Mouse (Mus musculus): ENCODE results near the gene Bgn. TPM values are rescaled to one million over a fixed set of nuclear protein-coding genes. Genes with fewer than 3 reads are reported as not detected.

Gene Bgn
- total RNA-seq, 1 experiment from 2014 or later = not detected

DNA sequence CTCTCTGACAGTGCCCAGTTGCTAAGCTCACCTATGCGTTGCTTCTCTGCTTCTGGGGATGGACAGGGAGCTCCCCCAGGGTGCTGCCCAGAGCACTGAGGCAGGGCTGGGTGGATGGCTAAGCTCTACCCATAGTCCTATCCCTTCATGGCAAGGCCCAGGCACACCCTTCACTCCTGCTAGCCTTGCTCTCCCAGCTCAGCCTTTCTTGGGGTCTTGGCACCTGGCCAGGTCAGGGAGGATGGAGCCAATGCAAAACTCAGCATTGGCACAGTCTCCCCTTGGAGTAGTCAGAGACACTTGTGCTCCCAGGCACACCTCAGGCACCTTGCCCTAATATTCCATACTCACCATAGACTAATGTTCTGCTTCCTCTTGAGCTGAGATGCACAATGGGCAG, 674 bp downstream of the Bgn start:
- no peak for ATAC-seq (ENCODE audit: extremely low read depth, insufficient number of reproducible peaks, low FRiP score, poor library complexity, severe bottlenecking)

DNA sequence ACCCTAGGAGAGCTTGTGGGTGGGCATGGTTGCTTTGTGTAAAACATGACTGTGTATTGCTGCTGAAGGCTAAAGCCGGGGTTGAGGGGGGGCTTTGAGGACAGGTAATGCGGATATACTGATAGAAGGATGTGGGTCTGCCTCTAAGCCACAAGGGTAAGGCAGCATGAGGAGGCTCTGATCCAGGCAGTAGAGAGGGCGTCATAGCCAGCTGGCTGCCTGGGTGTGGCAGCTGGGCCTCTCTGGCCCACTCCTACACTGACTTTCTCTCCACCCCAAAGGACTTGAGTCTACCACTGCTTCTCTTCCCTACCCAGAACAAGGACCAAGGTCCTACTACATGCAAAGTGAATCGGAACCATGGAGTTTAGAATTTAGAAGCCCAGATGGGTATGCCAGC, 1.5 kb downstream of the Bgn start:
- no peak for ATAC-seq (ENCODE audit: extremely low read depth, insufficient number of reproducible peaks, low FRiP score, poor library complexity, severe bottlenecking)

DNA sequence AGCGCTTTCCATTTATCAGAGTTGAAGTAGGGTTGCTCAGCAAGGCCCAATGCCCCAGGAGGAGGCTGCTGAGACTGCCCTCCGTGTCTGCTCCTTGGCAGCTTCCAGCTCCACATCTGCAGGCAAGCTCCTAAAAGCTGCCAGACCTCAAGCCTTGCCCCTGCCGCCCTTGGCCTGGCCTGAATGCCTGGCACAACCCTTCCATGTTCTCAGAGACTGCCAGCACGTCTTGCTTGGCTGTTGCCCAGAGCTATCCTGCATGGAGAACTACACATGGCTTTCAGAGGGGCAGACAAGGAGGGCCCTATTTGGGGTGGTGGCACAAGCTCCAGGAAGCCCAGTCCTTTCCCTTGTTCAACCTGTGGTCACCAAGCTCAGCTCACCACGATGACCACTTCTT, 3.5 kb downstream of the Bgn start:
- no peak for ATAC-seq (ENCODE audit: extremely low read depth, insufficient number of reproducible peaks, low FRiP score, poor library complexity, severe bottlenecking)

DNA sequence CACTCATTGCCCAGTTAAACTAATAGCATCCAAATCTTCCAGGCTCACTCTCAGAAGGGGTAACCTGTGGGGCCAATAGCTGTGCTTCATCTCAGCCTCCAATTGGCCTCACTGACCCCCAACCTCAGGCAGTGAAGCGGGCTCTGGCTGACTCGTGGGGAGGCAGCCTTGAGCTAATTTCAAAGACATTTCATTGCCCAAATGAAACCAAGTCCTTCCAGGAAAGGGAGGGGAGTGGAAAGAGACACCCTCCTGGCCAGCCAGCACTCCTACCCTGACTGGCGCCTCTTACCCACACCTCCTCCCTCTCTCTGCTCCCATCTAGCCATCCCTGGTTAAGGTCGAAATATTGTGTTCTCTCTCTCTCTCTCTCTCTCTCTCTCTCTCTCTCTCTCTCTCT, 6.8 kb downstream of the Bgn start:
- ATAC-seq (ENCODE audit: extremely low read depth, insufficient number of reproducible peaks, low FRiP score, poor library complexity, severe bottlenecking) = no peak

DNA sequence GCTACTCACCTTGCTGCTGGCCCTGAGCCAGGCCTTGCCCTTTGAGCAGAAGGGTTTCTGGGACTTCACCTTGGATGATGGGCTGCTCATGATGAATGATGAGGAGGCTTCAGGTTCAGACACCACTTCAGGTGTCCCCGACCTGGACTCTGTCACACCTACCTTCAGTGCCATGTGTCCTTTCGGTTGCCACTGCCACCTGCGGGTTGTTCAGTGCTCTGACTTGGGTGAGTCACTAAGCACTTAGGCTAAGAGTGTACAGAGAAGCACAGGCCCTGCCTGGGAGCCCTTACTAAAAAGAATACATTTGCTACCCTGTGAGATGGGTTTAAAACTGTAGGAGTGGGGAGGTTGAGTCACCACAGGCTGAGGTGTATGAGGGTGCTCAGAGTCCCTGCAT, 7.4 kb downstream of the Bgn start:
- ATAC-seq (ENCODE audit: extremely low read depth, insufficient number of reproducible peaks, low FRiP score, poor library complexity, severe bottlenecking) = no peak

DNA sequence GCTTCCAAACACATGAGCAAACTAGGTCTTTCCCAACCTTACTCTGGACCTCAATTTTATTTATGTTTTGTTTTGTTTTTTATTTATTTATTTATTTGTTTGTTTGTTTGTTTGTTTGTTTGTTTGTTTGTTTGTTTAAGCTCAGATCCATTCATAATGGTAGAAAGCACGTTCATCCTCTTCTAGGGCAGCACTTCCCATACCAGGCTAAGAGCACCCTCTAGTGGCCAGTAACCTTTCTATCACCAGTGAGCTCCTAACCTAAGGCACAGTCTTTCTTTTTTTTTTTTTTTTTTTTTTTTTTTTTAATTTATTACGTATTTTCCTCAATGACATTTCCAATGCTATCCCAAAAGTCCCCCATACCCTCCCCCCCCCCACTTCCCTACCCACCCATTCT, 10.2 kb downstream of the Bgn start:
- 0 out of 2 replicates have a peak, but pooled peaks have one; percentile 56 for ATAC-seq (ENCODE audit: extremely low read depth, insufficient number of reproducible peaks, low FRiP score, poor library complexity, severe bottlenecking)

DNA sequence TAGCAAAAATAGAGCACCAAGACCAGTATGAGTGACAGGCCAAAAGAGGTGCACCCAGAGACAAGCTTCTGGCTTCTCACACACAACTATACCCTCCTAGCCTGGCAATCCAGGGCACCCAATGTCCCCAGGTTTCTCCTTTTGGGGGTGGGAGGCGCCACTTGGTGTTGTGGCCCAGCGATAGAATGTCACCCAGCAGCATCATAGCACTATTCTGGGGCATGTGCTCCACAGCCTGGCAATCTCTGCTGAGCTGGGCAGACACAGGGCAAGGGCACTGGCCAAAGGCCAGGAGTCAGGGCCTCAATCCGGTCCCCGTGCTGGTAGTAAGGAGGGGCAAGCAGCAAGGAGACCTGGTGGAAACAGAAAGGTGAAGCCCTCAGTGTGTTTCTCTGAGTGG, 13.3 kb downstream of the Bgn start:
- ATAC-seq (ENCODE audit: extremely low read depth, insufficient number of reproducible peaks, low FRiP score, poor library complexity, severe bottlenecking) = no peak

DNA sequence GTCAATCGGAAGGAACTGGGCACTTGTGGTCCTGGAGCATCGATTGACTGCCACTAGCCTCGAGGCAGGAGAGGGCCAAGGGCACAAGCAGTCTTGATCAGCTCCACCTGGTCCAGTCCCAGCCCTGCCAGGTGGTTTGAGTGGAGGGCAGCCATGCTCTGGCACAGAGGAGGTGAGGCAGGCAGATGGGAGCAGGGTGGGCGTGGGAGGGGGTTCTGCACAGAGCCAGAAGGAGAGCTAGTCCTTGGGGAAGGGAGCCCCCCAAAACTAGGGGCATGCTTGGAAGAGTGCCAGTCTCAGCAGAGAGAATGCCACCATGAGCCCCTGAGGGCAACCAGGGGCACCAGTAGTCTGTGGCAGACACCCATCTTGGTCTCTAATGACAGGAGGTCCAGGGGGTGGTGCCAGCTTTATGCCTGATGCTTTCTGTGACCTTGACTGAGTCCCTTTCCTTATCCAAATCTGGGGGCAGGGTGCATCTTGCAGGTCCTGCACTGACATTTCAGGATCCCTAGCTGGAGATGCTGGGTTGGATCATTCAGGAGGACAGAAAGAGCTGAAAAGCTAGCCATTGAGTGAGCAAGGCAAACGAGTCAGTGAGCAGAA, 21.8 kb downstream of the Bgn start:
- ATAC-seq (ENCODE audit: extremely low read depth, insufficient number of reproducible peaks, low FRiP score, poor library complexity, severe bottlenecking) = no peak

DNA sequence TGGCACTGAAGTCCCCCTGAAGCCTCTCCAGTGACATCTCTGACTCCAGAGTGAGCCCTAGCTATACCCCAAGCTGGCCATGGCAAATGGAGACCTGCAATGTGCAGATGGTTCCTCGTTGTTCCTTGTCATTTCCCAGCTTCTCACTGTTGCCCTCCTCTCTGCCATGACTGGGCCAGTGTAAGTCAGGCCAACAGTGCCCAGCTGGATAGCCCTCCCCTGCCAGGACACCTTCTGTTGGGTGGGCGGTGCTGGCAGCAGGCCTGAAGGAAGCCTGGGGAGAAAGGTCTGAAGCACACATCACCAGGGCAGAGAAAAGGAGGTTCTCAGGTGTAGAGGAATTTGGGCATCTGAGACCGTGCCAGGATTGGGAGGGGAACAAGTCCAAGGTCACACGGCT, 23.2 kb downstream of the Bgn start:
- no peak for ATAC-seq (ENCODE audit: extremely low read depth, insufficient number of reproducible peaks, low FRiP score, poor library complexity, severe bottlenecking)

DNA sequence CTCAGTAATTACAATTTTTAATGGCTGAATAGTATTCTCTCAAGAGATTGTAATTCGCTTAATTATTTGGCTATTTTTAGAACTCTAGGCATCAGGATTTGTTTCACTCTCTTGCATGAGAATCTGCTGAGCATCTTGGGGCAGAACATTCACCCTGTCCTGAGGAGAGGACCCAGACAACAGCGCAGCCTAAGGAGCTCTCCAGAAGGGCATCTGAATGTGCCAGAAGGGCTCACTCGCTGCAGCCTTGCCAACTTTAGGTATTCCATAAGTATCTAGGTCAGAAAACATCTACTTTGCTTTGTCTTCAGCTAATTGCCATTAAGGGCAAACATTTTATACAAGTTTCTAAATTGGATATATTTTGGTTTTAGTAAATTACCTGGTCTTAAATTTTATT, 25.8 kb downstream of the Bgn start:
- ATAC-seq (ENCODE audit: extremely low read depth, insufficient number of reproducible peaks, low FRiP score, poor library complexity, severe bottlenecking) = no peak

DNA sequence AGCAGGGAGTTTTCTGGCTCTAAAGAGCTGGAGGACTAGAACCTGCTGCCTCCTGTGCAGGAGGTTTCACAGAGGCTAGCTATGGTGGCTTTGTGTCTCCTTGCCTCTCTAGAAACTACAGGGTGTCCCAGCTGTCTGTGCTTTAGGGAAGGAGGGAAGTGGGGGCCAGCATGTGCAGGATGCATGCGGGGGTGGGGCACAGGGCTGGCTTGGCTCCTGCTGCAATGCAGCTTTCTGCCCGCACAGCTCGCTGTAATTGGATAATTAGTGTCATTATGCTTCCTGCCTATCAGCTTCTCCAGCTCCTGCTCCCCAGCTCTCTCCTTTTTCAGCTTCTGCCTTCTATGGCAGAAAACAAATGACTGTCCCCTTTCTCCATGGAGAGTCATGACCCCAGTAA, 29.5 kb downstream of the Bgn start:
- ATAC-seq (ENCODE audit: extremely low read depth, insufficient number of reproducible peaks, low FRiP score, poor library complexity, severe bottlenecking) = no peak

DNA sequence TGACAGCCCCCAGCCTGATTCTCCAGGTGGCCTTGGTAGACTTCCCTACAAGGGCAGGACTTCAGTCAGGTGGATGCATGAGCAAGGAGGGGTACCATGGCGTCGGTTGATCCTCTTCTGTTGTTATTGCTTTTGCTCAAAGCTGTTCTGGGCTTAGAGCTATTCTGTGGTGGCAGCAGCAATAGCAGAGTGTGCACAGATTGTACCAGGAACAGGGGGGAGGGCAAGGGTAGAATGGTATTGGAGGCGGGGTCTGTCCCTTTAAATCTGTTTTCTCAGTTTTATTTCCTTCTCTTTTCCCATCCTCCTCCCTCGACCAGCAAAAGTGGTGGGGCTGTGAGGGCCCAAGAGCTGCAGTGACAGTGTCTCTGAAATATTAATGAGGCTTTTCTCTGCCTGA, 33.2 kb downstream of the Bgn start:
- ATAC-seq (ENCODE audit: extremely low read depth, insufficient number of reproducible peaks, low FRiP score, poor library complexity, severe bottlenecking) = no peak

DNA sequence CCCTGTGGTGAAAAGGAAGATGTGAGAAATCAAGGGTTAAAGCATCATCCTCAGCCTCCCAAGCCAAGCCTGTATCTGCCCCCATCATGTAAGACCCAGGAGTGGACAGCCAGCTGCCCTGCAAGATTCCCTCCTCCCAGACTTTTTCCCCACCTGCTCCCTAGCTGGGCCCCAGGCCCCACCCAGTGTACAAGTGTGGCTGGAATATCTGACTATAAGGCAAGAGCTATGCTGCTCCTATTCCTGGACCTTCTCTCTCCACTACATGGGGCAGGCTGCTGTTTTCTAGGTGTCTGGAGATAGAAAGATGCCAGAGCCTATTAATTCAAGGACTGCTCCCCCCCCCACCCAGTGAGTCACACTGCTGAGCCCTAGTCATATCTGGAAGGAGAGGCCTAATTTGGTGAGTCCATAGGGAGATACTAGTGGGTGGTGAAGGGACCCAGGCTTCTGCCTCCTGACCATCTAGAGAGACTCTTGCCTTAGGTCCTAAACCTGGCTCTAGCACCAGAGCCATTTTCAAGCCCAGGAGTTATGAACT, 33.7 kb downstream of the Bgn start:
- ATAC-seq (ENCODE audit: extremely low read depth, insufficient number of reproducible peaks, low FRiP score, poor library complexity, severe bottlenecking) = no peak

DNA sequence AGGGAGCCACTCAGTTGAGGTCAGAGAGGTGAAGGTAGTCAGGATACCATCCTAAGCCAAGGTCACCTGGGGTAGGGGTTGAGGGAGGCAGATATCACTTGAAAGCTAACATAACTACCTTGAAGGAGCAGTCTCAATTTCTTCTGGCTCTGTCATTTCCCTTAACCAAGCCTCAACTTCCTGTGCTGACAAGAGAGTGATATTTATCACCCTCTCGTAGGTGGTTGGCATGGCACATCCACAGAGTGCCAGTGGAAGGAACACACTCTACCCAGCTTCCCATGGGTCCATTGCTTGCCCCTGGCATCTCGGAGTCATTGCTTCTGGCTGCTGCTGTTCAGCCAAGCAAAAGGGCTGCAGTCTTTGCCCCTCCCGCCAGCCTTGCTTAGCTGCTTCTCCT, 37.3 kb downstream of the Bgn start:
- ATAC-seq (ENCODE audit: extremely low read depth, insufficient number of reproducible peaks, low FRiP score, poor library complexity, severe bottlenecking) = no peak

DNA sequence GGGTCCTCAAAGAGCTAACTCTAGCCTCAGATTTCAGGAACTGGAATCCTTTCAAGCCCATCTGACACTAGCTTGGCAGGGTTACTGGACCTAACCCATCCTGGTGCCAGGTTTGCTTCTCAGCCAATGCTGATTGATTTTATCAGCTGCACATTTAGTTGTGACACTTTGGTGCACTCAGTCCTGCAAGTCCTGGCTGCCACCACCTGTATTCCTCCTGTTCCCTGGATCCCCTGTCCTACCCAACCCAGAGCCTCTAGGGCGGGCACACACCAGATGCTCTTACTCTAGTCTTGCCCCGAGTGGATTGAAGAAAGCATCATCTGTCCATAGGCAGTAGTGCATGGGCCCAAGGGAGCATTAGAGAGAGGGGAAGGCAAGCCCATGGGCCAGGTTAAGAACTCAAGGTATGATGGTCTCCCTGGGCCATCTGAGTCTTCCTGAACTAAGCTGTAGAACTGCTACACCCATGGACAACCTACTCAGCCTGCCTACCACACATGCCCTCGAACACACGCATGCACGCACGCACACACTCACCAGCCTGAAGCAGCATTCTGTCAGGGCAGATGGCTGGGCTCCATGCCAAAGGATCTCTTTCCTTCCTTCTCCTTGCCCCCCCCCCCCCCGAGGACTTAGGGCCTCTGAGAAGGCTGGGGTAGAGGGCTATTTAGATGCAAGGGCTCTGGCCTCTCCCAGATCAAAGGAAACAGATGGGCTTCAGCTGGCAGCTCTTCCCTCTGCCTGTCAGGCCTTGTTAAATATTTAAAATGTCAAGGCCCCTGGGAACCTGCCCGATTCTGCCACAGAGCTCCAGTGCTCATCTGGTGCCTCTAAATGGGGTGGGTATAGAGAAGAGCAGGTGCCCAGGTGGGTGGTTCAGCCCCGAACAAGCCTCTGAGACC, 41.2 kb downstream of the Bgn start:
- no peak for ATAC-seq (ENCODE audit: extremely low read depth, insufficient number of reproducible peaks, low FRiP score, poor library complexity, severe bottlenecking)

DNA sequence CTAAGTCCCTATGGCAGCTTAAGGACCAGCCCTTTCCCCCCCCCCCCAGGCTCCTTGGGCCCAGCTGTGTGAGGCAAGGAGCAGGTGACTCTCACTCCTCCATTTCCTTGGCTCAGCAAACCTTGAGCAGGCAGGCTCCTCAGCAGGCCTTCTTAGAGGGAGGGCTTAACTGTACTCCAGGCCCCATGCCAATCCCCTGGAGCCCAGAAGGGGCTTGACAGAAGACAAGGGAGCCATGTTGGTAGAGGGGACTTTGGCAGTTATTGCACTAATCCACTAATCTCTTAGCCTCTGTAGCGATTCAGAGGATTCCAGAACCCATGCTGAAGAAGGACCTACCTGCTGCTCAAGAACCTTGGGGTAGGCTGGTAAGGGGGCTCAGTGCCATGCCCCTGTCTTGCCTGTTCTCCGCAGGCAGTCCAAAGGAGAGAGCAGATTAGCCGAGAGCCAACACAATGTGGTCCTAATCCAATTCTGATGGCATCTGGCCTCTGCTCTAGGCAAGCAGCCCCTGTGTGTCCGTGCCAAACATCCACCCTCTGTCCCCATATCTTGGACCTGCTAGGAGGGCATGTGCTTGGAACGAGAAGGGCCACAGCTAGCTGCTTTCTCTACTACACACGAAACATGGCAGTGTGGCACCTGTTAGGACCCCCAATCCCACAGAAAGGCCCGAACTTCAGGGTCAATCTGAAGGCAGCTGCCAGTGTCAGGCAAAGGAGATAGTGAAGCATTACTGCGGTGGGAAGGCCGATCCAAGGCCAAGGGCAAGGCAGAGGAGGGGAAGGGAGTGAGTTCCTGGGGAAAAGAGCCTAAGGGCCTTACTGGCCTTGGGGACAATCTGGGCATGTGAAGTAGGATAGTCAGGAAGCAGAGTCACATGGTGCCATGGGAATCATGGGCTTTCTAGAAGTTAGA, 42.1 kb downstream of the Bgn start:
- ATAC-seq (ENCODE audit: extremely low read depth, insufficient number of reproducible peaks, low FRiP score, poor library complexity, severe bottlenecking) = no peak

DNA sequence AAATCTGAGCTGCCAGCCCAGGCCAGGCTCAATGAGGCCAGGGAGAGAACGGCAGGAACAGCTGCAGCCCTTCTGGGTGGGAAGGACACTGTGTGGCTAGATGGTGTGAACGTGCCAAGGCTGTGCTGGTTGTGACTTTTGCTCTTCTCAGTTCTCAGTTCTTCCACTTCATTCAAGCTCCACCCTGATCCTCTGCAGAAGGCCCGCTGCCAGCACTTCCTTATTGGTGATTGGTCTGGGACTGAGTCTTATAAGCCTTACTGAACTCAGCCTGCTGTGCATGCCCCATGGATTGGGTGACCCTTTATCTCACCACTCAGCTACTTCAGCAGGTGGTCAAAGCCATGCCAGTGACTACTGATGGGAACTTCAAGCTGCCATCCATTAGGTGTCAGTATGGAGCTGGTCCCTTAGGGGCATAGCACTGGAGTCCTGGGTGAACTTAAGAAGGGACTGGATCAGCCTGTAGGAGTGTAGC, 43.0 kb downstream of the Bgn start:
- ATAC-seq (ENCODE audit: extremely low read depth, insufficient number of reproducible peaks, low FRiP score, poor library complexity, severe bottlenecking) = no peak

DNA sequence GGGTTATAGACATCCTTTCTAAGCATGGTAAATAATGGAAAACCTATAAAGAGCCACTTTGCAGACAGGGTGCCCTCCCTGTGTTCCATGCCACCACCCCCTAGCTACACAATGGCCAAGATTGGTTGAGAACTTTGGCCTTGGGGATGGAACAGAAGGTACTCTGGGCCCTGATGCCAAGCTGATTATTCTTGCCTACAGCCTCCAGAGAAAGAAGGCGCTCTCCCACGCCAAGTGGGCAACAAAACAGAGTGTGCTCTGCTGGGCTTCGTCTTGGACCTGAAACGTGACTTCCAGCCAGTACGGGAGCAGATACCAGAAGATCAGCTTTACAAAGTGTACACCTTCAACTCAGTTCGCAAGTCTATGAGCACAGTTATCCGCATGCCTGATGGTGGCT, 54.5 kb downstream of the Bgn start:
- no peak for ATAC-seq (ENCODE audit: extremely low read depth, insufficient number of reproducible peaks, low FRiP score, poor library complexity, severe bottlenecking)

DNA sequence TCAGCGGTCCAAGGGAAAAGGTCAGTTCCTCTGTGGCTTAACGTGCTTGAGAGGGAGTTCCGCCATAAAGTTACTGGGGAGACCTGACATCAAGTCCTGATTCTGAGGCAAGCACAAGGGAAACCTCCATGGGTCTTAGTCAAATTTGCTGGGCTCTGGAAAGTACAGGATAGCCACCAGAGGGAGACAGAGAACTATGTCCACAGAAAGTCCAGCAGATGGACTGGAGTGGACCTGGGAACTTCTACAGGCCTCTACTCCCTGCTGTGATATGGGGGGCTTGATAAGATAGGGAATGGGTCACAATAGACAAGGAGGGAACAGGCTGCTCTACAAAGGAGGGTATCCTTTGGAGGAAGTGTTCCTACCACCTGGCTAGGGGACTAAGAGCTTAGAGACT, 59.9 kb downstream of the Bgn start:
- ATAC-seq (ENCODE audit: extremely low read depth, insufficient number of reproducible peaks, low FRiP score, poor library complexity, severe bottlenecking) = no peak

Measured in neutrophil, adult 5-6 weeks (primary cell).